Mouse (Mus musculus): ENCODE results near the gene Dcst2.

The Dcst2 gene

GRCm38 (mm10) chr3:89332013-89332412, 29.8 kb upstream of the Dcst2 start:
- DNase-seq (ENCODE audit: low spot score) = no peak

- no peak for DNase-seq (ENCODE audit: low spot score)
Measured at GRCm38 (mm10) chr3:89332476-89332875, 29.3 kb upstream of the Dcst2 start.

GRCm38 (mm10) chr3:89333053-89333452, 28.7 kb upstream of the Dcst2 start:
- DNase-seq (ENCODE audit: low spot score) = no peak

- no peak for DNase-seq (ENCODE audit: low spot score)
Measured at GRCm38 (mm10) chr3:89336529-89336928, 25.2 kb upstream of the Dcst2 start.

- DNase-seq (ENCODE audit: low spot score) = no peak
Measured at GRCm38 (mm10) chr3:89337062-89337720, 24.6 kb upstream of the Dcst2 start.

GRCm38 (mm10) chr3:89337721-89338578, 23.8 kb upstream of the Dcst2 start, which contains the start of gene Efna4:
Gene Efna4, minus strand, starts transcription at chr3:89338028.
- DNase-seq (ENCODE audit: low spot score) = peak; percentile 61

- peak; percentile 70 for DNase-seq (ENCODE audit: low spot score)
Measured at GRCm38 (mm10) chr3:89339416-89339815, 22.4 kb upstream of the Dcst2 start.

GRCm38 (mm10) chr3:89340465-89340864, 21.3 kb upstream of the Dcst2 start:
- DNase-seq (ENCODE audit: low spot score) = peak; percentile 79

- no peak for DNase-seq (ENCODE audit: low spot score)
Measured at GRCm38 (mm10) chr3:89341794-89342193, 20.0 kb upstream of the Dcst2 start.

GRCm38 (mm10) chr3:89343279-89343678, 18.5 kb upstream of the Dcst2 start:
- DNase-seq (ENCODE audit: low spot score) = no peak

- DNase-seq (ENCODE audit: low spot score) = no peak
Measured at GRCm38 (mm10) chr3:89346815-89347540, 14.8 kb upstream of the Dcst2 start.

GRCm38 (mm10) chr3:89347916-89348315, 13.9 kb upstream of the Dcst2 start:
- no peak for DNase-seq (ENCODE audit: low spot score)

GRCm38 (mm10) chr3:89348911-89349868, 12.6 kb upstream of the Dcst2 start:
- peak; percentile 49 for DNase-seq (ENCODE audit: low spot score)

GRCm38 (mm10) chr3:89349869-89350501, 11.8 kb upstream of the Dcst2 start, which contains the start of gene Adam15:
Gene Adam15, minus strand, starts transcription at chr3:89349996.
- peak; percentile 93 for DNase-seq (ENCODE audit: low spot score)

GRCm38 (mm10) chr3:89351271-89351670, 10.5 kb upstream of the Dcst2 start:
- DNase-seq (ENCODE audit: low spot score) = no peak

GRCm38 (mm10) chr3:89354816-89355511, 6.8 kb upstream of the Dcst2 start:
- DNase-seq (ENCODE audit: low spot score) = peak; percentile 88

- DNase-seq (ENCODE audit: low spot score) = no peak
Measured at GRCm38 (mm10) chr3:89355512-89355902, 6.3 kb upstream of the Dcst2 start.

- DNase-seq (ENCODE audit: low spot score) = no peak
Measured at GRCm38 (mm10) chr3:89356029-89356428, 5.7 kb upstream of the Dcst2 start.

GRCm38 (mm10) chr3:89359630-89360029, 2.1 kb upstream of the Dcst2 start:
- no peak for DNase-seq (ENCODE audit: low spot score)

- DNase-seq (ENCODE audit: low spot score) = no peak
Measured at GRCm38 (mm10) chr3:89360237-89360636, 1.5 kb upstream of the Dcst2 start.

All from urinary bladder, postnatal 14 days (tissue).